Mouse (Mus musculus): Measurements from ENCODE around the gene Cacng4. TPM values are rescaled to one million over a fixed set of nuclear protein-coding genes. Genes with fewer than 3 reads are reported as not detected.

Cacng4 gene
- polyA plus RNA-seq, 1 experiment from 2014 or later = 5.8 TPM

DNA sequence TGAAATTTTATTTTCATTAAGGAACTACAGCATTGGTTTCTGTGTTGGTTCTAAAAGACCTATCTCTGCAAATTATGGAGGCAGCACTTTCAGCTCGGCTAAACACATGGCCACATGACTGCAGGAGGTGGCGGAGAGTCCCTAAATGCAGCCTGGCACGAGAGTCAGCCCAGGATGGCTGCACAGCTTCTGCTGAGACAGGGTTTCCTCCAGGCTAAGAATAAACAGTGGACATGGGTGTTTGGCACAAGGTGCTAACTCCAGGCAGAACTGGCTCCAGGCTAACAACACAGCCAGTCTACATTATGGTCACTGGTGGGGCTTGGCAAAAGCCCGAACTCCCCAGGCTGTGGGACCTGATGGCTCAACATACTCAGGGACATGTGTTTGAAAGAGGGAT, 63.4 kb downstream of the Cacng4 start:
- H3K4me1 ChIP-seq (replicated peaks) = no peaks in the 10 kb centered on the region
- WGBS = 84% methylated on average over 4 of the region's 4 CpGs

GRCm38 (mm10) chr11:107729141-107729540, 65.2 kb downstream of the Cacng4 start:
- no peaks in the 10 kb centered on the region for H3K36me3 ChIP-seq
- H3K9ac ChIP-seq = no peak overlapping the region
- H3K9me3 ChIP-seq = no peaks in the 10 kb centered on the region
- H3K27me3 ChIP-seq (replicated peaks) = no peaks in the 10 kb centered on the region
- WGBS = 79% methylated on average over 7 of the region's 7 CpGs
- H3K27ac ChIP-seq = no peak overlapping the region
- no peak for ATAC-seq
- no peak overlapping the region for H3K4me3 ChIP-seq (replicated peaks)
- no peak overlapping the region for H3K4me2 ChIP-seq (replicated peaks)
- H3K4me1 ChIP-seq (replicated peaks) = no peaks in the 10 kb centered on the region

More for the DNA sequence above, 63.4 kb downstream of the Cacng4 start:
- H3K27ac ChIP-seq = no peak overlapping the region
- H3K27me3 ChIP-seq (replicated peaks) = no peaks in the 10 kb centered on the region
- H3K4me2 ChIP-seq (replicated peaks) = no peak overlapping the region
- H3K36me3 ChIP-seq = no peaks in the 10 kb centered on the region
- H3K9ac ChIP-seq = no peak overlapping the region
- H3K4me3 ChIP-seq (replicated peaks) = no peak overlapping the region
- no peak for ATAC-seq
- H3K9me3 ChIP-seq = no peaks in the 10 kb centered on the region

GRCm38 (mm10) chr11:107728073-107728863, 66.1 kb downstream of the Cacng4 start:
- 84% methylated on average over 13 of the region's 13 CpGs for WGBS
- Histone ChIP-seq H3K27ac (no peak overlapping the region), H3K27me3 (replicated peaks) (no peaks in the 10 kb centered on the region), H3K9ac (no peak overlapping the region), H3K4me2 (replicated peaks) (no peak overlapping the region), H3K4me1 (replicated peaks) (no peaks in the 10 kb centered on the region), H3K4me3 (replicated peaks) (no peak overlapping the region), H3K36me3 (no peaks in the 10 kb centered on the region), H3K9me3 (no peaks in the 10 kb centered on the region)
- no peak for ATAC-seq

DNA sequence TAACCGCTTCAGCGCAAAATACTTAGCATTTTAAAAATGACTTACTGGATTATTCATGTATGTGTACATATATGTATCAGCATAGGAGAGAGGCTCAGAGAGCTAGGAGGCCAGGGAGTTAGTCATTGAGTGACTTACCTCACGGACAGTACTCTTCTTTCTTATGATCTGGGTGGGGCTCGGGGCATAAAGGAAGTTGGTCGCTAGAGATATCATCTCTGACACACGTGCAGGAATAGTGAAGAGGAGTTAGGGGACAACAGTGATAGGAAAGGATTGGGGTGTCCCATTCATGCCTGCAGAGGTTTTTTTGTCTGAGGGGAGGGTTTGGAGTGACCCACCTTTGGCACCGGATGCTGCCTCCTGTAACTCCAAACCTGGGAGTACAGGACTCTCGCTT, 69.8 kb downstream of the Cacng4 start:
- Histone ChIP-seq H3K27me3 (replicated peaks) (no peaks in the 10 kb centered on the region), H3K36me3 (no peaks in the 10 kb centered on the region), H3K4me3 (replicated peaks) (no peak overlapping the region), H3K9ac (no peak overlapping the region), H3K4me1 (replicated peaks) (no peaks in the 10 kb centered on the region), H3K27ac (no peak overlapping the region), H3K4me2 (replicated peaks) (no peak overlapping the region), H3K9me3 (no peaks in the 10 kb centered on the region)
- WGBS = 84% methylated on average over 8 of the region's 8 CpGs
- ATAC-seq = no peak

GRCm38 (mm10) chr11:107721057-107721456, 73.3 kb downstream of the Cacng4 start:
- no peak for ATAC-seq
- Histone ChIP-seq H3K4me3 (replicated peaks) (no peak overlapping the region), H3K9ac (no peak overlapping the region), H3K27ac (no peak overlapping the region), H3K9me3 (no peaks in the 10 kb centered on the region), H3K27me3 (replicated peaks) (no peaks in the 10 kb centered on the region), H3K4me1 (replicated peaks) (no peaks in the 10 kb centered on the region), H3K36me3 (no peaks in the 10 kb centered on the region), H3K4me2 (replicated peaks) (no peak overlapping the region)
- 79% methylated on average over 7 of the region's 7 CpGs for WGBS

DNA sequence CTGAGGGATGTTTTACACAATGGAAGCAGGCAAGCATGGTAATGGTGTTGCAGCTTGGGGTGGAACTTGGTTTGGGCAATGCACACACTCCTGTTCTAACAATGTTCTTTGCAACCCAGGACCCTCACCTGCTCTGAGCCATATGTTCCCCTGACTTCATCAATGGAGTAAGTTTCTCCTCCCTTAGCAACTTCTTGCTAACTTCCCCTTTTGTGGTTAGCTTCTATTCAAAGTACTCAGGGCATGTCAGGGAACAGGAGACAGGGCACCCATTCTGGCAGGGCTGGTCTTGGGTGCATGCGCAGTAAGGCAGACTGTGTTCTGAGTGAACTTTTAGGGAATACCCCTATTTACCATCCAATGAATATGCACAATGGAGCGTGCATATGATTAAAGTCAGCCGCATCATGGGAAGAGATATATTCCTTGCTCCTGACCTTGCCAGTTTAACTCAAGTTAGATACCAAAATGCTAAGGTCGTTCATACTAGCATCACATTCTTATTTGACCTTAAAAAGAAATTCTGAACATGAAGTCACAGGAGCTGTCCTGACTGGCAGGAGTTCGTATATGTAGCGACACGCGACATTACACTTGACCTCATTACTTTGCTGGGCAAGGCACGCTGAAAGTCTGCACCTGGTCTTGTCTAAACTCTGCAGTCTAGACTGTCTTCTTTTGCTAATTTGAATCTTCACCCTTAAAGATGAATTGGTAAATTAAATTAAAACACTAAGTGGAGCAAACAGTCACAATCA, 73.9 kb downstream of the Cacng4 start:
- H3K4me3 ChIP-seq (replicated peaks) = no peak overlapping the region
- H3K4me1 ChIP-seq (replicated peaks) = no peaks in the 10 kb centered on the region
- H3K9ac ChIP-seq = no peak overlapping the region
- H3K27me3 ChIP-seq (replicated peaks) = no peaks in the 10 kb centered on the region
- H3K9me3 ChIP-seq = no peaks in the 10 kb centered on the region
- ATAC-seq = no peak
- 83% methylated on average over 9 of the region's 9 CpGs for WGBS
- H3K27ac ChIP-seq = no peak overlapping the region
- no peaks in the 10 kb centered on the region for H3K36me3 ChIP-seq
- no peak overlapping the region for H3K4me2 ChIP-seq (replicated peaks)

- 77% methylated on average over 16 of the region's 16 CpGs for WGBS
- H3K27me3 ChIP-seq (replicated peaks) = no peaks in the 10 kb centered on the region
Observed at GRCm38 (mm10) chr11:107716332-107716938, 77.9 kb downstream of the Cacng4 start, which contains the start of gene Cacng1. Gene Cacng1 (minus strand): TSS chr11:107716522.

DNA sequence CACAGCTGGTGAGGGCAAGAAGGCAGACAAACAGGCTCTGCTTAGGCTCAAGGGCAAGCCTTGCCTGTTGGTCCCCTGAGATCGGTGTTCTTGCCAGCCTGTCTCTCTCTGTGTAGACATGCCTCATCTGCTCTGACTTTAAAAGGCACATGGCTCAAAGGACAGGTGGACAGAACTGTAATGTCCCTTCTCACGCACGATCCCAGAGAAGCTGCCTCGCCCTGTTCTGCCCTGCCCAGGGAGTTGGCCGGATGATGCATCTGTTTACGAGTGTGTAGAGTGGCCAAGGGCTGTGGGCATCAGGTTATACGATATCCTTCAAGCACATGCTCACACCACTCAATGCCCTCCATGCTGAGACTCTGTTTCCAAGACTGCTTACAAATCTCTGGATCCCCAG, 80.0 kb downstream of the Cacng4 start:
- H3K36me3 ChIP-seq = no peaks in the 10 kb centered on the region
- no peaks in the 10 kb centered on the region for H3K27me3 ChIP-seq (replicated peaks)
- H3K4me1 ChIP-seq (replicated peaks) = no peaks in the 10 kb centered on the region
- no peak for ATAC-seq
- H3K4me3 ChIP-seq (replicated peaks) = no peak overlapping the region
- 76% methylated on average over 7 of the region's 7 CpGs for WGBS
- no peak overlapping the region for H3K27ac ChIP-seq
- H3K9ac ChIP-seq = no peak overlapping the region
- H3K4me2 ChIP-seq (replicated peaks) = no peak overlapping the region
- no peaks in the 10 kb centered on the region for H3K9me3 ChIP-seq

More at GRCm38 (mm10) chr11:107716332-107716938, 77.9 kb downstream of the Cacng4 start, which contains the start of gene Cacng1:
- H3K27ac ChIP-seq = no peak within 1 kb of the TSS
- H3K36me3 ChIP-seq = no peaks in the 10 kb centered on the region
- no peaks in the 10 kb centered on the region for H3K4me1 ChIP-seq (replicated peaks)
- no peak for ATAC-seq
- no peak within 1 kb of the TSS for H3K4me2 ChIP-seq (replicated peaks)
- H3K9me3 ChIP-seq = no peaks in the 10 kb centered on the region
- H3K4me3 ChIP-seq (replicated peaks) = no peak within 1 kb of the TSS
- no peak within 1 kb of the TSS for H3K9ac ChIP-seq

DNA sequence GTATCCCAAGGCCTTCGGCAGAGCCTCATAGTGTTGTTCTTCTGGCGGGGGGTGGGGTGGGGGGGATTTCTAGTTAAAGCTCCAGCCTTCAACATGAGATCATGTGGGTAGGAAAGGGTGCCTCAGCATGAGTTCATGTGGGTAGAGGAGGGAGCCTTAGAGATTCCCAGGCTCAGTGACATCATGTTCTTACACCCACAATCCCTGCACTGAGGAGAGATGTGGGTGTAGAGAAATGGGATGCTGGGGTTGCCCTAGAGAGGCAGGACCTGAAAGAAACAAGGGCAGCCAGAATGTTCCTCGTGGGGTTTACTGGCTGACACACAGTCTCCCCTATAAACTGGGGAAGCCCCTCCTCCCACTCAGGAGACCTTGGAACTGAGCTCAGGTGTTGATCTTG, 84.0 kb downstream of the Cacng4 start:
- no peak overlapping the region for H3K4me3 ChIP-seq (replicated peaks)
- WGBS = 50% methylated on average over 3 of the region's 3 CpGs

DNA sequence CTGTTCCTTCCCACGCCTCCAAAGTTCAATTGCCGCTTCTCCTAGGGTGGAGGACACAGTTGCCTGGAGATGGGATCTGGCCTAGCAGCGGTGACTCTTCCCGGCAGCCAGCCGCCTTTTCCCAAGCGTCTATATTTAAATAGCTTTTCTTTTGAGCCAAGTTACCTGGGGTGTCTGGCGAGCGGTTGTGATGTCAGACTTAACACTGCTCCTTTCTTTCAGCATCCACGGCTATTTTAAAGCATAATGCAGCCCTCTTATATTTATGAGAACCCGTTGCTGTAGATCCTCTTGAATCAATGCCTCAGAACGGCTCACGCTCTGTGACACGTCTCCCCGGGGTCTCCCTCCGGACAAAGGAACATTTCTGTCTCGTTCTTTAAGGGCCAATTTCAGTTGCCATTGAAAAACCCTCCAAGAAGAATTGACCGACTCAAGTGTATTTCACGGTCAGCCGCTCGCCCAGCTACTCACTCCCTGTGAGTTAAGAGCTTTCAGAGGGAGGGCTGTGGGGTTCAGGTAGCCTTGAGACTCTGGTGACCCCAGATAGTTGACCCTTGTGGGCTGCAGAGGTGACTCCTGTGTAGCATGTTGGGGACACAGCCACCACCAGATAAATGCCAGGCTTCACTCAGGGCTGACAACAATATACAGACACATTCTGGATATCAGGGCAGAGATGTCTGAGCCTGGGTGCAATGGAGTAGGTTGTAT, 86.3 kb downstream of the Cacng4 start:
- Histone ChIP-seq H3K4me2 (replicated peaks) (no peak overlapping the region), H3K9me3 (no peaks in the 10 kb centered on the region), H3K27ac (no peak overlapping the region), H3K36me3 (no peaks in the 10 kb centered on the region), H3K4me1 (replicated peaks) (peaks cover 3% of the 10 kb centered on the region; the same call in 1 of the 2 replicates), H3K27me3 (replicated peaks) (no peaks in the 10 kb centered on the region), H3K9ac (no peak overlapping the region), H3K4me3 (replicated peaks) (no peak overlapping the region)
- no peak for ATAC-seq
- WGBS = 75% methylated on average over 20 of the region's 20 CpGs

More for the DNA sequence above, 84.0 kb downstream of the Cacng4 start:
- Histone ChIP-seq H3K4me2 (replicated peaks) (no peak overlapping the region), H3K4me1 (replicated peaks) (no peaks in the 10 kb centered on the region), H3K9me3 (no peaks in the 10 kb centered on the region), H3K36me3 (no peaks in the 10 kb centered on the region), H3K27me3 (replicated peaks) (no peaks in the 10 kb centered on the region), H3K27ac (no peak overlapping the region), H3K9ac (no peak overlapping the region)
- ATAC-seq = no peak

DNA sequence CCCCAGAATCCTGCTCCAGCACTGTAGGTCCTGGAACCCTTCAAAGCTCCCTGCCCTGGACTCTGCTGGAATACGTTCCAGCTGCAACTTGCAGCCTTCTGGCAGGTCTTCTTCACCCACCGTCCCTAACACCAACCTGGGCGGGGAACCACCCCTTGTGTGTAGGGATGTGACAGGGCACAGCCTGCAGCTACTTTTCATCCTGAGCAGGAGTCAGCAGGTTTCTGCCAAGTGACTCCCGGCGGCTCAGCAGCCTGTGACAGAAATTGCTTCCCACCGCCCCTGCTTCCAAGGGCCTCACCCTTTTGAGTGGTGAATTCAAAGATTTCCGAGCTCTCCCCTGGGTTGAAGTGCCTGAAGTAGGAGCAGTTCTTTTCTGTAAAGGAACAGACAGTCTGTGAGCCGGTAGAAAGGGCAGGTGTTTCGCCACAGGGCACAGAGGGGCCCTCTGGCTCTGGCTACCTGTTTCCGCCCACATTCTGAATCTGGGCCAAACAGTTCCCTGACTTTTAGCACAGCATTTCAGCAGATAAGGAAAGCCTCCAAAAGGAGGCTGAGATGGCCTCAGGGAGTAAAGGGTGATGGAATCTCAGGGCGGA, 88.8 kb downstream of the Cacng4 start:
- H3K27me3 ChIP-seq (replicated peaks) = no peaks in the 10 kb centered on the region
- 63% methylated on average over 11 of the region's 11 CpGs for WGBS
- no peak for ATAC-seq
- no peaks in the 10 kb centered on the region for H3K9me3 ChIP-seq
- H3K4me2 ChIP-seq (replicated peaks) = no peak overlapping the region
- H3K4me3 ChIP-seq (replicated peaks) = no peak overlapping the region
- H3K4me1 ChIP-seq (replicated peaks) = peaks cover 5% of the 10 kb centered on the region; the same call in 1 of the 2 replicates
- no peaks in the 10 kb centered on the region for H3K36me3 ChIP-seq
- H3K27ac ChIP-seq = no peak overlapping the region
- no peak overlapping the region for H3K9ac ChIP-seq
